Mouse (Mus musculus) intestine, postnatal 0 days (tissue): ENCODE measurements around the gene Isx. TPM values are rescaled to one million over a fixed set of nuclear protein-coding genes. Genes with fewer than 3 reads are reported as not detected.

Experiments used
- ATAC-seq: fragments of 200-750 bp; cut with Nextera tagmentation; 2 replicates; pipeline ENCODE4 v1.8.0; 2017; ENCODE audit warnings: mild to moderate bottlenecking, moderate TSS enrichment, moderate library complexity
- H3K27ac ChIP-seq: fragments of 300-500 bp; sonication (generic); 2 replicates; pipeline ENCODE4 v1.5.1; 2014; ENCODE audit warnings: mild to moderate bottlenecking, low read depth, low read length, moderate library complexity
- H3K27me3 ChIP-seq: fragments of 300-500 bp; sonication (generic); replicated peaks from 2 replicates; pipeline ENCODE4 v1.6.1; 2014; ENCODE audit warnings: low read length, mixed read lengths; ENCODE audit not compliant: control insufficient read depth, insufficient read depth
- H3K36me3 ChIP-seq: fragments of 300-500 bp; sonication (generic); 2 replicates; pipeline ENCODE4 v1.6.1; 2014; ENCODE audit warnings: mild to moderate bottlenecking, moderate library complexity; ENCODE audit not compliant: control insufficient read depth, insufficient read depth
- H3K4me1 ChIP-seq: fragments of 300-500 bp; sonication (generic); replicated peaks from 2 replicates; pipeline ENCODE4 v1.6.1; 2014; ENCODE audit warnings: antibody characterized with exemption, low read length, mixed read lengths; ENCODE audit not compliant: control insufficient read depth, insufficient read depth
- H3K4me2 ChIP-seq: fragments of 300-500 bp; sonication (generic); replicated peaks from 2 replicates; pipeline ENCODE4 v1.6.1; 2014; ENCODE audit warnings: low read depth, mild to moderate bottlenecking, moderate library complexity
- H3K4me3 ChIP-seq: fragments of 300-500 bp; sonication (generic); 2 replicates; pipeline ENCODE4 v1.5.1; 2014; ENCODE audit warnings: low read depth, low read length
- H3K9ac ChIP-seq: fragments of 300-500 bp; sonication (generic); 2 replicates; pipeline ENCODE4 v1.6.1; 2014; ENCODE audit warnings: mild to moderate bottlenecking, low read depth, low read length
- H3K9me3 ChIP-seq: fragments of 300-500 bp; sonication (generic); 2 replicates; pipeline ENCODE4 v1.6.1; 2016; ENCODE audit warnings: mixed run types; ENCODE audit not compliant: control insufficient read depth
- CTCF ChIP-seq: sonication (generic); IDR thresholded peaks from 2 replicates; pipeline ENCODE4 v1.5.1; 2016; ENCODE audit warnings: low read depth, mild to moderate bottlenecking, control low read depth, antibody characterized with exemption, moderate library complexity
- WGBS: fragments of 180-500 bp; shearing (Covaris S2); extraction: QIAGEN DNeasy Blood & Tissue Kit; methylation state at CpG from one replicate; pipeline ENCODE4 v1.1.7; 2014; 5-methylcytosine and 5-hydroxymethylcytosine counted together
- polyA plus RNA-seq: library from polyadenylated mRNA; unstranded; fragments of >200 nt; fragmentation: Nextera tagmentation; extraction: Ambion mirVana; gene quantifications from 2 replicates; pipeline ENCODE4 v1.2.1, GENCODE M21; 2015

Isx gene
- polyA plus RNA-seq, 1 experiment from 2014 or later, result 69.9 TPM

GRCm38 (mm10) chr8:74862598-74862997, 10.4 kb upstream of the Isx start:
- H3K27ac ChIP-seq, result no peak overlapping the region
- 75% methylated on average over 2 of the region's 2 CpGs for WGBS
- H3K4me3 ChIP-seq, result no peak overlapping the region
- no peaks in the 10 kb centered on the region for H3K36me3 ChIP-seq
- H3K4me2 ChIP-seq, result no peak overlapping the region
- no peak overlapping the region for H3K9ac ChIP-seq
- no peaks in the 10 kb centered on the region; the same call in 1 of the 2 replicates for H3K4me1 ChIP-seq
- no peak for ATAC-seq
- no peaks in the 10 kb centered on the region for H3K27me3 ChIP-seq
- no peaks in the 10 kb centered on the region for H3K9me3 ChIP-seq
- TF ChIP-seq CTCF, result no peak

- ATAC-seq, result no peak
- no peaks in the 10 kb centered on the region for H3K36me3 ChIP-seq
- 62% methylated on average over 4 of the region's 4 CpGs for WGBS
- no peak overlapping the region for H3K27ac ChIP-seq
- no peak overlapping the region for H3K4me3 ChIP-seq
- TF ChIP-seq CTCF, result no peak
- no peak overlapping the region for H3K4me2 ChIP-seq
- H3K9me3 ChIP-seq, result no peaks in the 10 kb centered on the region
- no peaks in the 10 kb centered on the region for H3K27me3 ChIP-seq
- no peak overlapping the region for H3K9ac ChIP-seq
- no peaks in the 10 kb centered on the region for H3K4me1 ChIP-seq
Observed at GRCm38 (mm10) chr8:74870346-74870949, 2.5 kb upstream of the Isx start.

- peak overlapping the region; percentile 85 for H3K27ac ChIP-seq
- H3K4me1 ChIP-seq, result no peaks in the 10 kb centered on the region
- no peak for TF ChIP-seq CTCF
- ATAC-seq, result peak; percentile 78
- WGBS, result 4% methylated on average over 4 of the region's 4 CpGs
- no peaks in the 10 kb centered on the region for H3K9me3 ChIP-seq
- H3K4me2 ChIP-seq, result peak overlapping the region; percentile 70
- no peaks in the 10 kb centered on the region for H3K27me3 ChIP-seq
- H3K36me3 ChIP-seq, result no peaks in the 10 kb centered on the region
- H3K9ac ChIP-seq, result no peak overlapping the region
- peak overlapping the region; percentile 47 for H3K4me3 ChIP-seq
Observed at GRCm38 (mm10) chr8:74871686-74872085, 1.3 kb upstream of the Isx start.

- peak overlapping the region; percentile 85 for H3K27ac ChIP-seq
- H3K27me3 ChIP-seq, result no peaks in the 10 kb centered on the region
- peak overlapping the region; percentile 47 for H3K4me3 ChIP-seq
- 34% methylated on average over 7 of the region's 7 CpGs for WGBS
- TF ChIP-seq CTCF, result no peak
- H3K9me3 ChIP-seq, result no peaks in the 10 kb centered on the region
- peak overlapping the region; percentile 70 for H3K4me2 ChIP-seq
- no peaks in the 10 kb centered on the region; the same call in 1 of the 2 replicates for H3K4me1 ChIP-seq
- peak overlapping the region; percentile 55; the same call in 1 of the 2 replicates for H3K9ac ChIP-seq
- ATAC-seq, result peak; percentile 71
- H3K36me3 ChIP-seq, result no peaks in the 10 kb centered on the region
Observed at GRCm38 (mm10) chr8:74872151-74872823, 686 bp upstream of the Isx start.

GRCm38 (mm10) chr8:74874565-74874964, 1.6 kb downstream of the Isx start:
- Histone ChIP-seq H3K9me3 (no peaks in the 10 kb centered on the region), H3K4me2 (peak overlapping the region; percentile 70), H3K4me1 (no peaks in the 10 kb centered on the region; the same call in 1 of the 2 replicates), H3K9ac (peak overlapping the region; percentile 55; the same call in 1 of the 2 replicates), H3K27me3 (no peaks in the 10 kb centered on the region), H3K4me3 (peak overlapping the region; percentile 47), H3K27ac (peak overlapping the region; percentile 74), H3K36me3 (no peaks in the 10 kb centered on the region)
- TF ChIP-seq CTCF, result no peak
- WGBS, result 36% methylated on average over 2 of the region's 2 CpGs
- ATAC-seq, result no peak

GRCm38 (mm10) chr8:74878637-74879036, 5.7 kb downstream of the Isx start:
- H3K4me3 ChIP-seq, result no peak overlapping the region
- 48% methylated on average over 3 of the region's 3 CpGs for WGBS
- H3K27ac ChIP-seq, result no peak overlapping the region

More at GRCm38 (mm10) chr8:74878637-74879036, 5.7 kb downstream of the Isx start:
- Histone ChIP-seq H3K27me3 (no peaks in the 10 kb centered on the region), H3K4me1 (no peaks in the 10 kb centered on the region; the same call in 1 of the 2 replicates), H3K9ac (no peak overlapping the region), H3K4me2 (peak overlapping the region; percentile 37), H3K9me3 (no peaks in the 10 kb centered on the region), H3K36me3 (no peaks in the 10 kb centered on the region)
- no peak for ATAC-seq
- TF ChIP-seq CTCF, result no peak
